Mouse (Mus musculus): ENCODE measurements at regions not wholly inside any gene's neighbourhood (a gene's known extent, or its start where the extent isn't known, plus 50 kb on each side); places are given as distances from the start of the nearest gene placed in this dataset.

DNA sequence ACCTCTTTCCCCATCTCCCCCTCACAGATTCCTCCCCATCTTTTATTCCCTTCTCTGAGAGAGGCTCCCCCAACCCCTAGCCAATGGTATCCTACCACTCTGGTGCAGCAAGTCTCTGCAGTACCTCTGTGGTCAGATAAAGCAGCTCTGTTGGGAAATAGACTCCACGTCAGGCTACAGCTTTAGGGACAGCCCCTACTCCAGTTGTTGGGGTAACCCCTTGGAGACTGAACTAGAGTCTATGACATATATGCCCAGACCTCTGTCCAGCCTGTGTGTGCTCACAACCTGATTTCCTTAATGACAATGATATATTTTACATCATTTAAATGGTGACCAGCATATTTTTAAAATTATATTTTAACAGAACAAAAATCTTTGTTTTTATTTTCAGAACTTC, 1051.3 kb upstream of the Zeb2 start:
- DNase-seq (ENCODE audit: low spot score): no peak

DNA sequence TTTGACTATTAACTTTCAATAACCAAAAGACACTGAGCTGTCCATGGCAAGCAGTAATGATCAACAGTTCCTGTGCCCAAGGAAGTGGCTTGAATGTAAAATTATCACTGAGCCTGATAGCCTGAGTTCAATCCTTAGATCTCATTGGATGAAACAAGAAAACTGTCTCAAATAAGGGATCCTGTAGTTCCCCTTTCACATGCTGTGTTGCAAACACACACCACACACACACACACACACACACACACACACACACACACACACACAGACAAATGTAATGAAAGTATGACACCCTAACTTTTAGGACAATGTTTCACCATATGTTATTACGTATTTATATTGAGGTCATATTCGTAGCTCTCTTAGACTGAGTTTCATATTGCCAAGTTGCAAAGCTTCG, 1032.7 kb upstream of the Zeb2 start:
- no peak for DNase-seq (ENCODE audit: low spot score)

DNA sequence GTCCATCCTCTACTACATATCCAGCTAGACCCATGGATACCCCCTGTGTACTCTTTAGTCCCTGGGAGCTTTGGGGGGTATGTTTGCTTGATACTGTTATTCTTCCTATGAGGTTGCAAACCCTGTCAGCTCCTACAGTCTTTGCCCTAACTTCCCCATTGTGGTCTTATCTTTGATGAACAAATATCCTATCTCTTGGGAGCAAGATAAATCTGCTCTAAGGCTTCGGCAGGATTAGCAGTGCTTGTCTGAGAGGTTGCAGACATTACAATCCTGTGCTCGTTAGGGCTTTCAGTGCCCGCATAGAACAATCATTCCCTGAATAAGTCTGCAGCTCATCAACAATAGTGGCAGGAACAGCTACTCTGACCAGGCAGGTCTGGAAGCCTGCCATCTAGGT, 1002.7 kb upstream of the Zeb2 start:
- DNase-seq (ENCODE audit: low spot score): no peak

DNA sequence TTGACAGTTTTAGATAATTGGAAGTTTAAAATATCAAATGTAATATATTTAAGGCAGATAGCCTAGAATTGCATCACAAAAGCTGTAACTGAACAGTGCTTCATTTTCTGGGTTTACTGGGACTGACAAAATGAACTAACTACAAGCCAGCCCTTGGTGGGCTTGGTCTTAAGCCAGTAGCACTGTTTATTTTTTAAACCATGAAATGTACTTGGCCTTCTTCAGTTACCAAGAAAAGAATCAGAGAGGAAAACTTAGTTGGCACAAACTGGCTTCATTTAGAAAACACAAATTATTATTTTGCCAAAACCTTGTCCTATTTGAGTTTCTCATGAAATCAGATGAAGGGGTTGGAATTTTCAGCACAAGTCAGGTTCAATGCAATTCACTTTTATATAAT, 989.8 kb upstream of the Zeb2 start:
- no peak for DNase-seq (ENCODE audit: low spot score)

DNA sequence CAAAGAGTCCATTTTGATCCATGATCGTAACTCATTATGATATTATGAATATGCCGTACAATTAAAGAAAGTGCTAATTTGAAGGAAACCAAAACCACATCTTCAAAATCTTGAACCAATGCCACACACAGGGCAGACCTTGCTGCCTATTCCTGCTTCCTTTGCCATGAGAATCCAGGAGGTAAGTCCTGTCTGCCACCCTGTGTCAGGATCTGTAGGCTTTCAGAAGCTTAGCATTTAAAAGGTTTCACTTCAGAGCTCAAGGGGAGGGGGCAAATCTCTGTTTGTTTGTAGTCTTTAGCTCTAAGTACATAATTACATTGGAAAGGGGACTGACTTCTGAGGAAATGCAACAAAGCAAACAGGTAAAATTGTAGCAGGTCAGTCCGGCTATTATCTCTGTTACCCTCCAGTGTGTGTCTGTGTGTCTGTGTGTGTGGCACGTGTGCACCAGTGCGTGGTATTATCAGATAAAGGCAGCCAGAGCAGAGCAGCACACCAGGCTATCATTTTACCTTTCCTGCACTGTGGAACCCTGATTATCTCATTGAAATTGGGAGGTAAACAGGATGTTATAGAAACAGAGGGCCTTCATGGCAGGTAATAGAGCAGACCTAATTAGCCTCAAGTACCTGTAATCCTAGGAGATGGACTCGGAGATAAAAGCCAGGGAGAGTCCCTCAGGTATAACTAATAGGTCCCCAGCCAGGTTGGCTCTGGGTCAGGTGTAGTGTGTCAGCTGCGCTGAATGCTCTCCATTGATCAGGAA, 948.0 kb upstream of the Zeb2 start:
- DNase-seq (ENCODE audit: low spot score): no peak

DNA sequence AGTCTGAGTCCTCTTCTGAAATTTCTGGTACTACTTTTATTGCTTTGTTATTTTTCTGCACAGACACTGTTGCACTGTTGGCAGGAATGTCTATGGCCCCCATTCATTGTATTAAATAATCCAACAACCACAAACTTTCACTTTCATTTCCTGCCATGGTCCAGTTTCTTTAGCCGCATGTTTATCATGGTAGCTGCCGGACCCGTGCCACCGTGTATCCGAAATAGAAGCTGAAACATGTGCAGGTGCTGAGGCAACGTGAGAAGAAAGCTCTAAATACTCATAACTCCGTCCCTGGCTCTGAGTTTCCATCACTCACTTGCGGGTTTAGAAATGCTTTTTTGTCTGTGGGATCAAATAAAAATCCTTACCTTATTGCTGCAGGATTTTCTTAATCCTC, 938.5 kb upstream of the Zeb2 start:
- no peak for DNase-seq (ENCODE audit: low spot score)

DNA sequence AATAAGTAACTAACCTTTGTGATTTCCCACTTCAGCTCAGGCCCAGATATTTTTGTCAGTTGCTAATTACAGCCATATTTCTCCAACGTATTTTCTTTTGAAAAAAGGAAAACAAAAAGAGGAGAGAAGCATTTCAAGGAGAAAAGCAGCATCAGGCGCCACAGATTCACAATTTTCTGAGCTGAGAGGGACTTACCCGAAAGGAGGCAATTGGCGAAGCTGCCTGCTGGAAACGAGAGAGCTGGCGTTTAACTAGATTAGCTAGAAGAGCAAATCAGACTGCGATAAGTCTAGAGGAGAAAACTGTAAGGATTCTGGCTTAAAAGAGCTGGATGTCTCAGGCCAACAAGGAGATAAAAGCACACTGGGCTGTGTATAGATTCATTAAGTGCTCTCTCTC, 937.7 kb upstream of the Zeb2 start:
- no peak for DNase-seq (ENCODE audit: low spot score)

DNA sequence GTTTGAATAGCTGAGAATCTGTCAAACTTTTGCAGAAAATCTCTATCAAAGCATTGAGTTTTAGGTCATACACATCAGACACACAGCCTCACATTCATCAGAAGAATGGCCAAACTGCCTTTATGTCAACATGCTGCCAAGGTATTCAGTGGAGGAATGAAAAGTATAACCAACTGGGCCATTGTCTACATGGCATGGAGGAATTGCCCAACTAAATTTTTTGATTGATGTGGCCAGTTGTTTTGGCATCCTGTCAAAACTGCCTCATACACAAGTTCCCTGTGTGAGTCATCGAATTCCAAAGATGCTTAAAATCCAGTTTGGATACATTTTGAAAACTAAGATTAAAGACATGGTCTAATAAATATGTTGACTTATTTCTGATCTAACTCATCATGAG, 904.7 kb upstream of the Zeb2 start:
- no peak for DNase-seq (ENCODE audit: low spot score)

DNA sequence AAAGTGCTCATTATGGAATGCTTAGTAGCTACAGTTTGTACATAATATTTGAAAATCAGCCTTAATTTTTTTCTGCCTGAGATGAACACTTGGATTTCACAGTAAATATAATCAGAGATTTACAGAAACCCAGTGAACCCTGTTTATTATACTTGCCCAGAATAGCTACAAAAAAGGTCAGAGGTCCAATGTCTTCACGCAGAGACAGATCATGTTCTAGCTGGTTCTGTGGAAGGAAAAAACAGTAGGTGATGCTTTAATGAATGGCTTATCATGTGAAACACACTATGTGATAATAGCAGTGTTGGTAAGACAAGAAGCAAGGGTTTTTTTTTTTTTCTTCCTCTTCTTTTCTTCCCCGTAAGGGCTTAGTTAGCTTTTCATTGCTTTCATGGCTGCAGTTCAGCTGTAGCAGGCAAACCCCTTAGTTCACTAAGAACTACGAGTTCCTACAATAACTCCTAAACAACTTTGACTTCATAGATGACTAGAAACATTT, 896.6 kb upstream of the Zeb2 start:
- no peak for DNase-seq (ENCODE audit: low spot score)

DNA sequence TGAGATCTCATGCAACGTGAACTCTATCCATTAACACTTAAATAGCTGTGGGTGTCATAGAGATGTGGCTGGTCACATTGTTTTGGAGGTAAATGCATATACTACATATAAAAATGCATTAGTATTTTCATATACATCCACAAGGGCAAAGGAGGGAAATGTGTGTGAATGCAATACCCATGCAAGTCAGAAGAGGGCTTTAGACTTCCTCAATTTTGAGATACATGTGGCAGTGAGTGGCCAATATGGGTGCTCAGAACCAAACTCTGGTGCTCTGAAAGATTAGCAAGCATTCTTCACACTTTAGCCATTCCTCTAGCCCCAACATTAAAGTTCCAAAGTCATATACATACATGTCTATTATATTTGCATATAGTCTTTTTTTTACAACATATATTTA, 895.5 kb upstream of the Zeb2 start:
- DNase-seq (ENCODE audit: low spot score): no peak

DNA sequence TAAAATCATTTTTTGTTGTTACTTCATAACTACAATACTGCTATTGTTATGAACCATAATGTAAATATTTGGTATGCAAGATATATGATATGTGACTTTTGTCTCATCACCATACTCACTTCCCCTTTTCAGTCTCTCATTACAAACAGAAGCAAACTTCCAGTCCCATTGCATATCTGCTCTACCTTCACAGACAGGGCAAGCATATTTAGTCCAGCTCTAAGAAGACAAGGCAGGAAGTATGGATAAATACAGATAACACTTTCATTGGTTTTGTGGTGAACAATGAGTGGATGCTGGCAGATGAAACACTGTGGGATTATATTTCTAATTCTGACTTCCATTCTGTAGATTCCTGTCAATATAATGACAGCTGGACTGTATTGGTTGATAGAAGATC, 858.0 kb upstream of the Zeb2 start:
- DNase-seq (ENCODE audit: low spot score): no peak

DNA sequence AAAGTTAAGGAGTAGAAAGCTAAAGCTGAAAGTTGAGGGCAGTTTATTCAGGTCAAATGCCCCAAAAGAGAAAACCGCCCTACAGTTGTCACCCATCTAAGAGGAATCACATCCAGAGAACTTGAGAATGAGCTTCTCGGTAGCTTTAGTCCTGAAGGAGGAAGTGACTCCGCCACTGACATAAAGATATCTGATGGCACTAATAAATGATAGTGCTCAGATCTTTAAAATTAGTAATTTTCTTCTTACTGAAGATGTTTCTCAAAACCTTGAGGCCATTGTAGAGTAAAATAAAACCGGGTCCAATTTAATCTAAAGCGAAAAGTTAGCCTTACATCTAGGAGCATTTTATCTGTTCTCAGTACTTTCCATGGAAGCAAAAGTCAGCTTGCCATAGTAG, 851.4 kb upstream of the Zeb2 start:
- DNase-seq (ENCODE audit: low spot score): no peak

DNA sequence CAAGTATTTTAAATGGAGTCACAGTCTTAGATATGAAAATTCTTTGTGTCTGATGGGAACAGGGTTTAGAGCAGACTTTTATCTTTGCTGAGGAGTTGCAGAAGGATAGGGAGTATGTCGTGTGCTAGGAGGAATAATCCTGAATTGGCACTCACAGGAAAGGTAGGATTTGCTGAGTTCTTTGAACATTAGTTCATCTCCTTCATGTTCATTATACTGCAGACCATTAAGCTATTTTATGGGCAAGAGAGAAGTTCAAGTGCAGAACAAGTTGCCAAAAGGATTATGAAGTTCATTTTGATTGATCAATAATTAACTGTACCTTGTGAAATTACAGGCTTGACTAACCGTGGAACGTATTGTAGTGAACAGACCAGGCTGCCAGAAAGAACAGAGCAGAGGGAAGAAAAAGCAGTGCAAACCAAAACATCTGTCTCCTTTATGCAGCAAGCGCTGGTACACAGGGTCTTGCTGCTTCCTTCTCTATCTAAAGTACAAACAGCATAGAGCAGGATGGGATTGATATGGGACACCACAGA, 839.7 kb upstream of the Zeb2 start:
- DNase-seq (ENCODE audit: low spot score): no peak

DNA sequence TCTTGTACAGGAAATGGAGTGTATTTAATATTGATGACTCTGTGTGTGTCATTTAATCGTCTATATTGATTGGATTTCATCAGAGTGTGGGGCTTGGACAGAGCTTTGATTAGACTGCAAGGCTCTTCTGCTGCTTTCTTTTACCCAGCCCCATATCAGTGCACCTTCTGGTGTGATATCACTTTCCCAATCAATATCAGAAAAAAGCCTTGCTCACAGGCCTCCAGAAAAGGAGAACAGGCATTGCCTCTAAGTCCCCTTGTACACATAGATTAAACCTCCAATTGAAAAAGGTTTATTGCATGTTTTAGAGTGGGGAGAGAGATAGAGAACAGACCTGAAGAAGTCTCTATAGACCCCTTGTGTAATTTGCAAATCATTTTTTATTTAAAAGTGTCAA, 831.6 kb upstream of the Zeb2 start:
- DNase-seq (ENCODE audit: low spot score): no peak

DNA sequence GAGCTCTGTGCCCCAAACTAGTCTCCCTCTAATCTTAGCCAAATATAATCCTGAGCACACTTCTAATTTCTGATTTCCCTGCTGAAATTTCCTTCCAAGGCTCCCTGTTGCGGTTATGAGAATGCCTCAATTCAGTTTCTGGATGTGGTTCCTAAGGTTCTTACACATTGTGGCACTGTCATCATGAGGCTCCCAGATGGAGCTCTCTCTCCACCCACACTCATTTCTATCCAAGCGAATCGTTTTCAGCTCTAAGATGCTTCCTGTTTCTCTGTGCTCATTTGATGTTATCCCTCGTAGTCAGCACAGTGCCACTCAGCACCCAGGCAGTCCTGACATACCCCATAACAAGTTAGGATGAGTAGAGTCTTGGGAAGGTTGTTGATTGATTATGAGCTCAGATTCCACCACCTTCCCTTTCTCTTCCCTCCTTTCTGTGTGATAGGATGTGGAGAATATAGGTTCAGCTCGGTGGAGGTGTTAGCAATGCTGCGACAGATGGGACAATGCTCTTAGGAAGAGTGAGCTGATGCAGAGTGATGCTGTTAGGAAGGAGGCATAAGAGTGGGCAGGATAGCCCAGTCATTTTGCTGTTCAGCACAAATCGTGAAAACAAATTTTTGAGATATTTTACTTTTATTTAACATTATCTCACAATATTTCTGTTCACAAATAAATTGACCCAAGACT, 808.7 kb upstream of the Zeb2 start:
- no peak for DNase-seq (ENCODE audit: low spot score)

DNA sequence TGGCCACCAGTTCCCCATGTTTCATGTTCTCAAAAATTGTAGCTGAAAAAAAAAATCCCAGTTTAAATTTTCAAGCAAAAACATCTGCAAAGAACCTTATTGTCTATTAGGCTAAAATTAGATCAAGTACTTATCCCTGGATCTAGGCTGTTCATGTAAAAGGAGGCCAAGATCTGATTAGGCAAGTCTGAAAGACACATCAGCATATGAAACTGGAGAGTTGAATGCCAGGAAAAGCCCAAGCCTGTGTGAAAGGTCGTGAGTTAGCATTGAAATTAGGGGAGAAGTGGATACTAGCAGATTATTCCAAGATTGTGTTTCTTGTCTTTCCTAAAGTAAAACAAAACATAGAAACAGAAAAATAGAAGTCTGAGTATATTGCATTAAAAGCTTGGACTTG, 791.7 kb upstream of the Zeb2 start:
- no peak for DNase-seq (ENCODE audit: low spot score)

DNA sequence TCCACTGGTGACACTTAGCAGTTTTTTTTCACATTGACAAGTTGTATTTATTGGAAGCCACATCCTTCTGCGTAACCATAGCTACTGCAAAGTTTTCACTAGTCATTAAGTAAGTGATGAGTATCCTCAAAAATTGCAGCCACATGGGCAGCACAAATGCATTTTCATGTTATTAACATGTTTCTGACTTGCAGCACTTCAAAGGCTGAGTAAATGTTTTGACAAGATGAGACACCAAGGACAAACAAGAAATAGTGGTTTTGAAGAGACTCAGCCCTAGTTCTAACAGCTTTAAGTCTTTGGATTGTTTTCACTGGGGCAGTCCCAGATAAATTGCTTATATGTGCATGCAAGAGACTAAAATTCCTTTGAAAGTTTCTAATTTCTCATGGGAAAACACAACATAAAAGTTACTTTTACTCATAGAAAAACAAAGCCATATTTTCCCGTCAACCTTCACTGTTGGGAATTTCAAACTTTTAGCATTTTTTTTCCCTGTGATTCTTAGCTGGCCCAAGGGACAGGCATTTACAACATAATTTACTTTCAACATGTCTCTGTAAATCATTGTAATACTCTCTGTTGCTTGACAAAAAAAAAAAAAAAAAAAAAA, 787.5 kb upstream of the Zeb2 start:
- no peak for DNase-seq (ENCODE audit: low spot score)

DNA sequence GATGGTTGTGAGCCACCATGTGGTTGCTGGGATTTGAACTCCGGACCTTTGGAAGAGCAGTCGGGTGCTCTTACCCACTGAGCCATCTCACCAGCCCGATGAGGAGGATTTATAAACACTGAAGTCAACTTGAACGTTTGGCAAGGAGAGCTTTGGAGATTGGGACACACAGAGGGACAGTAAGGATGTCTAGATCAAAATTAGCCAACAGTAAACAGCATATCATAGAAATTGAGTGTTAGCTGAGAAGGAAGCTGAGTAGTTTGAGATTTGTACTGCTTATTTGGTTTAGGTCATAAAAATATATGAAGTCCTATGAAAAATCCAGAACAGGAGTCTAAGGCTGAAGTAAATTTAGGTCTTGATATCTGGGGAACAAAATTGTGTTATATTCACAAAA, 786.9 kb upstream of the Zeb2 start:
- no peak for DNase-seq (ENCODE audit: low spot score)

DNA sequence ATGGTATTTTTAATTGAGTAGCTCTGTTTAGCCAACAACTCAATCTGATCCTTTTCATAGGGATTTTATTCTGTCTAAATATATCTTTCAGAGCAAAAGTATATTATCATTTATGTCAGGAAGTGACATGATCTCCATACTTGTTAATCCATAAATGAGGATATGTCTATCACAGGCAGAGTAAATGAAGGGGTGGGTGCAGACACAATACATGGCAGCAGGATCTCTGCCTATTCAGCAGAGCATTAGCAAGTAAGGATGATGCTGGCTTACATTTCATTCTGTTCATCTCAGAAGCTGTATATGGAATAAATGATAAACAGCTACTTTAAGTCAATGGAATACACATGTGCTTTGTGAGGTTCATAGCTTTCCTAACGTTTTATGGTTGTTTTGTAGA, 786.2 kb upstream of the Zeb2 start:
- DNase-seq (ENCODE audit: low spot score): no peak

DNA sequence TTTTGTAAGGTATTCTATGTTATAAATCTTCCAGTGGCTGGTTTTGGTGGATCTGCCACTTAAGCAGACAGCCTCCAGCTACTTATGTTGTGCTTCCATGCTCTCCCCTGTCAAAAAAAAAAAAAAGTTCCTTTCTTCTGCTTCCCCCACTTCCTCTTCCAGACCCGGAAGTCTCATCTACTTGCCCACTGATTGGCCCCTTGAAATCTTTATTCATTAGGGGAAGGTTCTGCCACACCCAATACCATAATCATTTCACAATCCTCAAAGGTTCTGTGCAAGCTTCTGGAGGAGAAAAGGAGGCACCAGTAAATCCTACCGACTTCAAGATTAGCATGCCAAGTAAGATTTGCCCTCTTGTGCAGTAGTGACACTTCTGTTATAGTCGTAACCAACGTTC, 784.7 kb upstream of the Zeb2 start:
- no peak for DNase-seq (ENCODE audit: low spot score)

DNA sequence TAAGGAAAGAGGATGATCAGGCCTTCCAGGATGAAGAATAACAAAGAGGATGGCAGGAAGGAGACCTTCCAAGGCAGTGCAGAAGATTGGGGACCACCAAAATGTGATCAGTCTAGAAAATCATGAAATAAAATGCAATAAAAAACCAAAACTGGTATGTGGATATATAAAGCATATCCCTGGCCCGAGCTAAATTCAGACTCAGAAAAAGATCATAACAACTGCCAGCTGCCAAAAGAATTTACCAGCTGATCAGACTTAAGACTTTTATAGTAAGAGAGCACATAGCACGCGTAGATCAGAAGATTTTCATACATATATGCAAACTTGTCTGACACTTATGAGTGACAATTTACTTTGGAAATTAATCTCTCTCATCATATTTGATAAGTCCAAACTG, 767.5 kb upstream of the Zeb2 start:
- DNase-seq (ENCODE audit: low spot score): no peak

DNA sequence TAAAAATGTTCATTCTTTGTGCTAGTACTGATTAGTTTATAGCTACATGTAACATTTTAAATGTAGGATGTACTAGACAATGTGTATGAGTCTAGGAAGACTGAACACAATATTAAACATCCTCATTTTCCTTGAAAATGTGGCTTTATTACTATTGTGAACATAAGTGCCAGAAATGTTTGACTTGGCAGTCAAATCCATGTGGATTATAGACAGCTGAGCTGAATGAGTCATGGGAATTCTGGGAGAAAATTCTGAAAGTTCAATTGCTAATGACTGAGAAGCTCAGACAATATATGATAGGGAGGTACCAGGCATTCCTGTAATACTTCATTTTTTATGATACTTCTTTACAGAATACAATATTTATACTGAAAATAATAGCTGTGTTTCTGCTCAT, 761.5 kb upstream of the Zeb2 start:
- no peak for DNase-seq (ENCODE audit: low spot score)

DNA sequence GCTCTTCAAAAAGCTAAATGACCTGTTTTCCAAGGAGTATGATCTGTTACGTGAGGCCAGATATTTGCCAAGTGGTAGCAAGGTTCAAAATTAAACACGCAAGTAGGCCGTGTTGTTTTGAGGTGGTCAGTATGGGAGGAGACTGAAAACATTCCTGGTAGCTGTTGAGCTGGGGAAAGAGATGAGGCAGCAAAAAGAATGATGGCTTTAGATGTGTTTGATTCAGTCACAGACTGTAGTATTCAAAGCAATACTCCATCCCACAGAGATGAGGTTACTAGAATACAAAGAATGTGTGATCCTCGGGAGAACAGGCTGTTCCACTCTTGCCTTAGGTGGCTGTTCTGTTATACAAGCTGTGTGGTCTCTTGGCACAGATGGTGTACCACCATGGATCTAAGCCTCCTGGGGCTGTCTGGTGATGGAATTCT, 742.7 kb upstream of the Zeb2 start:
- DNase-seq (ENCODE audit: low spot score): no peak

All from yolk sac, embryonic 10.5 days (tissue).